Mouse (Mus musculus) lung, adult 2 months (tissue): Measurements from ENCODE around the gene Krt15.

Source experiments
- CTCF ChIP-seq: fragments of 200-500 bp; IDR thresholded peaks from 2 replicates; pipeline ENCODE4 v1.5.1; 2011; ENCODE audit warnings: mild to moderate bottlenecking, low read length, control low read depth; ENCODE audit not compliant: insufficient read depth
- POLR2A ChIP-seq: fragments of 200-500 bp; IDR thresholded peaks from 2 replicates; pipeline ENCODE4 v1.6.1; 2011; ENCODE audit warnings: low read depth, mild to moderate bottlenecking, control low read depth, low read length, borderline replicate concordance; ENCODE audit errors: extremely low read depth

DNA sequence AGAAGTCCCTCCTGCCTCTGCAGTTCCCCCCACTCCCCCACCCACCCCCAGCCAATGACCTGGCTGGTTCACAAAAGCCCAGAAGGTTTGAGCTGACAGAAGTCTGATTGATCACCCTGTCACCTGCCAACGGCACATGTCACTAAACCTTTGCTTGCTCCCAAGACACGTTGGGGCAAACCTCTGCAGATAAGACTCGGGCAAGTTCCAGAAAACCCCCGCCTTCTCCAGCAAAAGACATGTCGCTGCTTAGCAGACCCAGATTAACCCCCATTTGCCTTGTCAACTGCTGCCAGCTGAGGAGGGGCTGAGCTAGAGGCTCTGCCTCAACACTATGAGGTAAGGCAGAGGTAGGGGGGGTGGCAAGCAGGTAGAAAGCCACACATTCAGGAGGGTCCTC is 831 bp upstream of the Krt15 start:
- TF ChIP-seq CTCF: no peak
- no peak for TF ChIP-seq POLR2A
